Mouse (Mus musculus): ENCODE measurements around the gene Prmt2.

GRCm38 (mm10) chr10:76218240-76218639 lies 19.4 kb downstream of the Prmt2 start:
- TF ChIP-seq GATA1 (IDR thresholded peaks at IDR 0.05; ENCODE audit: borderline replicate concordance, low read length) (no peak), FLI1 (IDR thresholded peaks at IDR 0.05; ENCODE audit: low read length) (no peak)
